In genomic region chr9:7261667-7262066, GRCm38 (mm10) we compare ENCODE assay signal across 33 mouse cellular contexts. TPM values are rescaled to one million over a fixed set of nuclear protein-coding genes. Genes with fewer than 3 reads are reported as not detected.
"Had no signal": no experiment of that assay in that cellular context is flagged by ENCODE, and none has a peak within 500 bp of the region (broad histone marks: within the 10 kb centered on the region; RNA-seq: fewer than 3 reads in every experiment).

No protein-coding gene starts in this region.

- H3K4me2 ChIP-seq: heart, embryonic 12.5 days; hindbrain, embryonic 12.5 days; hindbrain, embryonic 14.5 days; intestine, embryonic 15.5 days; kidney, embryonic 15.5 days; limb, embryonic 12.5 days; liver, embryonic 11.5 days; liver, embryonic 13.5 days had no signal

- ATAC-seq: hindbrain, embryonic 16.5 days; inflammation-experienced regulatory T-cells, adult 6 months; intestine, embryonic 15.5 days had no signal

- DNase-seq: gastrocnemius, adult 2 months; gastrocnemius, postnatal 10 days; gastrocnemius, postnatal 25 days; heart, adult 18-20 months; heart, postnatal 10 days; heart, postnatal 4 days; kidney, adult 11 months; kidney, adult 2 months; kidney, adult 9 months; kidney, postnatal 14 days; kidney, postnatal 36 days; layer of hippocampus, adult 9-11 months; layer of hippocampus, postnatal 36 days; liver; liver, embryonic 13.5 days had no signal

- H3K27me3 ChIP-seq: hindbrain, embryonic 12.5 days; intestine, embryonic 15.5 days; kidney, embryonic 15.5 days; limb, embryonic 12.5 days; liver, embryonic 13.5 days had no signal

- H3K36me3 ChIP-seq: heart, embryonic 10.5 days; heart, embryonic 12.5 days; hindbrain, embryonic 10.5 days; hindbrain, embryonic 12.5 days; intestine, embryonic 15.5 days; kidney, embryonic 15.5 days; limb, embryonic 10.5 days; limb, embryonic 12.5 days; liver, embryonic 13.5 days had no signal

- H3K4me3 ChIP-seq: gastrocnemius, adult 2 months; heart, embryonic 10.5 days; heart, embryonic 12.5 days; hindbrain, embryonic 10.5 days; hindbrain, embryonic 12.5 days; intestine, embryonic 15.5 days; kidney, embryonic 15.5 days; limb, embryonic 10.5 days; limb, embryonic 12.5 days; liver, embryonic 13.5 days had no signal

RNA-seq across cellular contexts. Expression of gene Mmp13, which starts 10.6 kb away (rescaled TPM):
- total RNA-seq: gastrocnemius, adult 2 months; gastrocnemius, postnatal 25 days; granulocyte monocyte progenitor cell, adult 5-6 weeks; heart, postnatal 10 days; layer of hippocampus, adult 18-20 months; layer of hippocampus, adult 8-10 months; layer of hippocampus, postnatal 14 days; layer of hippocampus, postnatal 36 days; left cerebral cortex, adult 8-10 months; left cerebral cortex, postnatal 36 days had no signal
- polyA plus RNA-seq: heart, embryonic 10.5 days; hindbrain, embryonic 10.5 days; hindbrain, embryonic 12.5 days; hindbrain, embryonic 14.5 days; inflammation-experienced regulatory T-cells, adult 6 months; limb, embryonic 10.5 days; limb, embryonic 12.5 days; liver, embryonic 11.5 days had no signal
